Mouse (Mus musculus) right cerebral cortex, postnatal 36 days (tissue): Measurements from ENCODE around the gene Tubb4b.

Source experiments
- DNase-seq, 2 experiments: peaks; one replicate each; pipeline ENCODE4 v3.0.0; 2022; ENCODE audit warnings: low spot score in 2 of 2, mixed read lengths in 1 of 2

The Tubb4b gene

DNA sequence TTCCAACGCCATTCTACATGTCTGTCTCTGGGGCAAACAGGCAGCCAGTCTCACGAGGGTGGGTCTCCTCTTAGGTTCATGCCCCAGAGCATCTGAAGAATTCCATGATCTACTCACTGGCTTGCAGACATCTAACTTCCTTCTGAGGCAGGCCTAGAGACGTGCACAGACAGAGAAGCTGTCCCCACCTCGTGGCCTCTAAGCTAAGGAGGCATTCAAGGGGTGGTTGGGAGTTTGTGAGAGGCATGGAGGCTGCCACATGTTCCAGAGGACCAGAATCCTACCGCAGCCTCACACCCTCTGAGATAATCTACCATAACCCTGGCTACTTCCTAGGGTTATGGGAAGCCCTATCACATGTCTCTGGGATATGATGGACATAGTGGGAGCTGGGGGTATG, 30.5 kb downstream of the Tubb4b start:
- DNase-seq: no peak

DNA sequence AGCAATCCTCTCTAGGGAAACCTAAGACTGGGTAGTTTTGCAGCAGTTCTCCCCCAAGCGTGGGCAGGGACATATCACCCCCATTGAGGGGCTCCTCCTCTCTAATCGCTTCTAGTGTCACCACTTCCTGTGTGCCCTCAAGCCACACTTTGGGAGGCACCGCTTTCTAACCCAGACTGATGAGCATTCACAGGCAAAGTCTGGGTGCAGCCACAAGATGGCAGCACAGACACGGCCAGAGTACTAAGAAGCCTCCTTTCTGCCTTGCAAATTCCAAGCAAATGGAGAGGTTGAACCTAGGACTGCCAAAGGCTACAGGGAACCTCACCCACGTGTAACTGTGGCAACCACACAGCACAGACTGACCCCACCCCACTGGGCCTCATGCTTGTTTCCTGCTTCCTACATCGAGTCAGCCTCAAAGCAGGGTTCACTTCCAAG, 31.2 kb downstream of the Tubb4b start:
- peak; percentile 69 to 74 for DNase-seq

- DNase-seq: no peak
Observed at GRCm38 (mm10) chr2:25187841-25188240, 36.7 kb downstream of the Tubb4b start.

- no peak for DNase-seq
Observed at GRCm38 (mm10) chr2:25186575-25186930, 37.9 kb downstream of the Tubb4b start.

GRCm38 (mm10) chr2:25185625-25186574, 38.6 kb downstream of the Tubb4b start:
- no peak for DNase-seq

DNA sequence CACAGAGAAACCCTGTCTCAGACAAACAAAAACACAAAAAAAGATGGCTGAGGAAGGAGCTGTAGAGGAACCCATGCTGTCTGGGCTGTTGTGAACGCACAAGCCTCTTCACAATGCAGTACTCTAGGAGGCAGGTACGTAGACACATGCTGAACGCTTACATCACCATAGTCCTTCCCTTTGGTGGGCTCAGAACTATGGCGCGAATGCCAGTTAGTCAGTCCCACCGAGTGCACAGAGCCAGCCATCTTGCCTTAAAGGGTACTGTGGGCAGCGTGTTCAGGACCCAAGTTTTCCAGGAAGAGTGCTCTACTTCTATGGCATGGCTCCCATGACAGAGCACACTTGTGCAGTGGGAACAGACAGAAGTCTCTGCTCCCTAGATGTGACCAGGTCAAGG, 40.0 kb downstream of the Tubb4b start:
- no peak for DNase-seq

DNA sequence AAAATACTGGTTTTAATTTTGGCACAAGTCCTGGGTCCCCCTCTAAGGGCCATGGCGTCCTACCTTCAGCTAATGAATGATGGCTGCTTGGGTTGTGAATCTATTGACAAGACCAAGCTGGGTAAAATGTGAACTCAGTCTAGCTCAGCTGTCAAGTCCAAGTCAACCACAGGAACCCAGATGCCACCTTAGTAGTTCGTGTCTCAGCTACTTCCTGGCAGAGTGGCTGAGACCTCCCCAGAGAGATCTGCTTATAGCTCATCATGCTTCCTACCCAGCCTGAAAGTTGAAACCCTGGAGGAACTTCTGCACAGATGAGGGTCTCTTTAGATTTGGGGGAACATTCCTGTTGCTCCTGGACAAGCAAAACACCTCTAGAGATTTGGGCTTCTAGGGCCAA, 41.2 kb downstream of the Tubb4b start:
- DNase-seq: no peak

DNA sequence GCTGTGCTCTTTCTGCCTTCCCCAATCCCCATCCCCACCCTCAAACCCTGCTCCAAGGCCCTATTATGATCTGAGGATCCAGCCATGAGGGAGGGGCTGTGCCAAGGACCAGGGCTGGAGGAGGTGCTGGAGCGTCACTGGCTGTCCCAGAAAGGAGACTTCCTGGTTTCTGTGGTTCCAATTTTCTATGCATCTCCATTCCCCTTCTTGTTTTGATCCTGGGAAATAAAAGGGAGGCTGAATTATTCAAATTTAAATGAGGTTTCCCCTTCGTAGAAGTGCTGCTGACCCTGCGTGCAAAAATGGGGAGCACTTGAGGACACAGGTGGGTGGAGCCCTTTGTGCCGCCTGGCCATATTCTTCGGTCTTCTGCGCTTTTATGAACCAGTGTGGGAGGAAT, 41.8 kb downstream of the Tubb4b start:
- DNase-seq: no peak

DNA sequence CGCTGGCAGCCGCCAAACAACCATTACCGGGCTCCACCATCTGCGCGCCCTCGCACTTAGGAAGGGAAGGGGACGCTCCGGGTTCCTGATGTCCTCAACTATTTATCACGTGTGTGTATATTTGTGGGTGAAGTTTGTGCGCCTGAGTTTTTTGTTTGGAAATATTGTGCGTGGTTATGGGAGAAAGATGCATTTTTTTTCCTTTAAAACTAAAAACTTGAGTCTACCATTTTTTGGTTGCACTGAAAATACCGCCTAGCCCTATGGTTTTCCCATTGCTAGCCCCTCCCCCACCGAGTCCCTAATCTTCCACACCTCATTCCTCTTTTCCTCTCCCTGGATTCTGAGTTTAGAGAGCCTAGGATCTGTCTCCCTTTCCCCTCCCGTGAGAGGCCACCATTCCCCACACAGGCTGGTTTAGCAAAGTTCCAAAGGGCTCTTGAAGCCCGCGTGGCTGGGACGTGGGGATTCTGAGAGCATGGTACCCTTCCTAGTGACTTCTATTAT, 42.6 kb downstream of the Tubb4b start:
- DNase-seq: no peak

GRCm38 (mm10) chr2:25180973-25181890, 43.3 kb downstream of the Tubb4b start:
- no peak for DNase-seq

GRCm38 (mm10) chr2:25180478-25180903, 44.0 kb downstream of the Tubb4b start, which contains the start of gene Nrarp:
Nrarp (plus strand) TSS chr2:25180758.
- peak; percentile 91 to 93 for DNase-seq

GRCm38 (mm10) chr2:25179566-25180217, 44.8 kb downstream of the Tubb4b start:
- no peak for DNase-seq

DNA sequence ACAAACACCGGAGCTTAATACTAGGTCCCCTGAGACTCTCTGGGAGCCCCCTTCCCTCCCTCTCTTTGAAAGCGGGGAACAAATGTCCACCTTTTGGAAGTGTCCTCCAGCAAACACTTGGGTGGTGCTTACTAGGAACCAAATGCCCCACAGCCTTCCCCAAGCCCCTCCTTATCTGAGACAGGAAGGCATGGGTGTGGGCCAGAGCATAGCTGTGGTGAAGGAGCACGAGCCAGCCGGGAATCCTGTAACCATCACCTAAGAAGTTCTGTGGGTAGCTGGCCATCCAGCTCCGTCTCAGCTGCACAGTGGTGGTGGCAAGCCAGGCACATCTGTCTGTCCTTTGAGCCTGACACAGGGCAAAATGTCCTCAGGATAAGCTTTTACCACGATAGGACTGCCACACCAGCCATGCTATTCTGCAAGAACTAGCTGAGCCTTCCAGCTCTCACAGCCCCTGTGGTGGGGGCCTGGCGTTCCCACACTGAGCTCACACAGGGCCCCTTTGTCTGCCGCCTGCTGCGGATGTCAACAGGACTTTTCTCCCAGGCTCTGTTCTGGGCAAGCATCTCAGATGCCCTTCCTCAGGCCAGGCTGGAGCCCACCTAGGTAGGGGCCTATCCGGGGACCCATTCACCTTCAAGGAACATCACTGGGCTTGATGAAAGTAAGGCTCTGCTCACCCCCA, 46.1 kb downstream of the Tubb4b start:
- DNase-seq: peak in 1 of 2 experiments; percentile 54

DNA sequence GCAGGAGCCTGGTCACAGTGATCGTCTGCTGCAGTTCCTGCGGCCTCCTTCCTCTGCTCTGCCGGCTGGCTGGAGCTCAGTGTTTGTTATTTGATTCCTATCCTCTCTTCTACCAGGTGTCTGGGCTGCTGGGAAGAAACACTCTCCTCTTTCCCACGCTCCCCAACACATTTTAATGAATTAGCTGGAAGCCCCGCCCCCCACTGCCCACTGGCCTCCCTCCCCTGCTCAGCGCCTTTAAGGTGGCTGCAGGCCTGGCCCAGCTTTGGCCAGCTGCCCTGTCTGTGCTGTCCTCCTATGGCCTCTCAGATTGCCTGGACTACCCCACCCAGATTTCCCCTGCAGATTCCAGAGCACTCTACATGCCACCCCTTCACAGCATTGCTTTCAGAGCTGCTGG, 46.8 kb downstream of the Tubb4b start:
- DNase-seq: peak in 1 of 2 experiments; percentile 39

DNA sequence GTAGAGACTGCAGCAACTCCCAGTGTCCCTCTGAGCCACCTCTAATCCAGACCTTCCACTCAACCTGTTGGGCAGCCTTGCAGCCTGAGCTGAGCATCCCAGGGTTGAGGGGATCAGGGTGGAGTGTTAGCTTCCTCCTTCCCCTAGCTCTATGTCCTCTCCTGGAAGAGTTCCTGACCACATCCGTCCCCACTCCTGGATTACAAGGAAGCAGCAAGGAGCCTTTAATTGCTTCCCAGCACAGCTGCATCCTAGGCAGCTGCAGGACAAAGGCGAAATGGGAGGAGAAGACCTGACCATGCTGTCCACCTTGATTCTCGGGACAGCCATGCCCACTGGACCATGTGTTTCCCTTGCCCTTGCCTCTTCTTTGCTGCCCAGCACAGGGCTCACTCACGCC, 47.4 kb downstream of the Tubb4b start:
- DNase-seq: no peak

GRCm38 (mm10) chr2:25176573-25176972, 47.9 kb downstream of the Tubb4b start:
- no peak for DNase-seq

DNA sequence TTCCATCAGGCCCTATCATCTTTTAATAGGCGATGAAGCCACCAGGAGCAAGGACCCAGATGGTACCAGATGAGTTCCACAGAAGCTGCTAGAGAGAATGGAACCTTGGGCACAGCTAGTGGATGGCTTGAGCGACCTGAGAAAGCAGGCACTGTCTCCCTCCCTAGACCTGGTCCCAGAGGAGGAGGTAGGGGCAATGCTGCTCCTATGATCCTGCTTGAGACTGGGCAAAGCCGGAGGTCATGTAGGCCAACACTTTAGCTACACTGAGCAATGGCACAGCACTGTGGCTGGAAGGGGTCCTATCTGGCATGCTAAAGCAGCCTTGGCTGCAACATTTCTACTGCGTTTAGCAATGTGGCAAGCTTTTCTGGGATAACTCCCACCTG, 48.8 kb downstream of the Tubb4b start:
- DNase-seq: no peak

- no peak for DNase-seq
Observed at GRCm38 (mm10) chr2:25174866-25175689, 49.4 kb downstream of the Tubb4b start.

DNA sequence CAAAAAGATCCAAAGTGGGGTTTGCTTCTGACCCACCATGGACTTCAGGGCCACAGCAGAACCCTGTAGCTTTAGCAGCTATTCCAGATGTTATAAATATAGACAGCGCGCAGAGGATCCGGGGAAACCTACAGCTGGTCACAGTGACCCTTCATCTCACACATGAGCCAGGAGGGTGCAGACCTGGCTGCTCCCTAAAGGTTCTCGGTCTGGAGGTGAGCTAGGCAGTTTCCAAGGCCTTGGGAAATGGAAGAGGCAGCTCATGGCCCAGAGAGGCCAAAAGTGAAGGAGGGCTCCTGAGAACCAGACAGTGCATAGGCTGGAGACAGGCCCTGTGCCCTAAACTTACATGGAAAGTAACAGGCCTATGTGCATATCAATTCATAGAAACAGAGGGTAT, 50.7 kb downstream of the Tubb4b start:
- DNase-seq: no peak

GRCm38 (mm10) chr2:25172629-25173028, 51.9 kb downstream of the Tubb4b start:
- DNase-seq: no peak
